Mouse (Mus musculus): ENCODE results near the gene Gsap.
"Not testable (repeated sequence)": the region's sequence is repeated elsewhere in the genome, so short reads cannot be mapped to it uniquely, and the experiment has no call there.

The Gsap gene

DNA sequence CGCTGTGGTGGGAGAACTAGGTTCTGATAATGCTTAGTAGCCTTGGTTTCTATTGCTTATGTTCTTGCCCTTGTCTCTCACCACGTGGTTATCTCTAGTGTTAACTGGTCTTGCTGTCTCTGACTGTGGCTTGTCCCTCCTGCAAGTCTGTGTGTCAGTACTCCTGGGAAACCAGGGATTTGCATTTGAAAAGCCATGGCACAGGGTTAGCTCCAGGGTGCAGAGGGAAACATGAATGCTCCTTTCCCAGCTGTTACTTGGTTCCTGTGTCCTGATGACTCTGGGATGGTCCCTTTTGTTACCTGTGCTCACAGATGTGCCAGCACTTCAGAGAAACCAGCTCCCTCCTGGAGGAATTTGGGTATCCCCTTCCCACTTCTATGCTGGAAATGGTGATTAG lies 3.0 kb upstream of the Gsap start:
- DNase-seq = not testable (repeated sequence)

DNA sequence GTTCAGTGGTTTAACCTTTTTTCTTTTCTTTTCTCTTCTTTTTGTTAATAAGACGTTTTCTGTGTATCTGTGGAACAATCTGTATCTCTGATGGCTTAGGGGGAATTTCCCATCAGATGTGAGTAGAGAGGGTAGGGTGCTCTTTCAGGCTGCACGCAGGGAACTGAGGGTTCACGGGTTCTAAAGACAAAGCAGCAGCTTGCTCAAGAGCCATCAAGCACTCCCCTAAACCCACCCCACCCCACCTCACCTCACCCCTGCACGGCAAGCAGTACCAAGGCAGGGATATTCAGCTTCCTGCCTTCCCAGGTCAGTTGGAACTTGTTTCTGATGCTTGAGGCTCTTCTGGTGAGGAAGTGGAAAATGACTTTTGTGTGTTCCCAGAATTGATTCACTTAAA lies 766 bp downstream of the Gsap start:
- DNase-seq = no peak

DNA sequence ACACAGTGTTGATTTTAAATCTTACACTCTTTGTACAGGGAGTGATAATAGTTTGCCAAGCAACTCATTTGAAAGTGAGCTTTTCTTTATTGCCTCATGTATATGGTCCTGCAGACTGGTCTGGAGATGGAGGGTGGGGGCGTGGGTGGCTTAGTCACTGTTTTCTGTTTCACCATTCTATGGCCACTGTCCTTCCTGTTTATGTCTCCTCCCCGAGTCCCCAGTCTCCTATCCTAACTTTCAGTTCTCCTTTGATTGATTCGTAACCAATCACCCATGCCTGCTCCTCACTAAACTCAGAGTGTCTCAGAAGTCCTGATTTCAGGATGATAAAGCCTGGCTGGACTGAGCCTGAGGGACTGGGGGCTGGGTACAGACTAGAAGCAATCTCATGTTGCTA lies 2.4 kb downstream of the Gsap start:
- DNase-seq = no peak

DNA sequence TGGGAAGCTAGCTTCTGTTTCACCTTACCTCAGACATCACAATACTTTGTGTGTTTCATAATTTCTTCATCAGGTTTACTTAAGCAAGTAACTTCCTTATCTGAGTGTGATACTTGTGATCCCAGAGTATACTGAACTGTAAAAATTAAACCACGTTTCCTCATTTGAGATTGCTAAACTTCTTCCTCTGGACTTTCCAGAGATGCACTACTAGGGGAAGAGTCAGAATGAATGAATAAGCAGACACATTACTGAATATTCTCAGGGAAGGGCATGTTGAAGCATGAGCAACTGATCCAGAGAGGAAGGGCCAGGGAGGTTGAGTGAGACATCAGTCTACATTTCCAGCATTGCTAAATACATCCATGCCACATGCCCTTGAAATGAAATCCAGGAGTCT lies 3.0 kb downstream of the Gsap start:
- no peak for DNase-seq

DNA sequence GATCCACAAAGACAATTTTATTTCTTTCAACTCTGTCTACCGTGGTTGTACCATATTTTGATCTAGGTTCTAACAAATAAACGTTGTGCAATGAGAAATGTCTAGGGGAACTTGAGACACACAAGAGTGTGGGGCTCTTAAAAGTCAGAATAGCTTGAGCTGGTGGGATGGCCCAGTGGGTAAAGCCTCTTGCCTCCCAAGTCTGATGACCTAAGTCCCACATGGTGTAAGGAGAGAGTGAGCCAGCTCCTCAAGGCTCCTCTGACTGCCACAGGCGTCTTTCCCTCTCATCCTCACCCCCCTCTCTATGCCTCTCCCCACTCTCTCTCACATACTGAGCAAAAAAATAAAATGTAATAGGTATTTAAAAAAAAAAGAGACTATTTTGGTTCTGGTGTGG lies 3.4 kb downstream of the Gsap start:
- DNase-seq = no peak

DNA sequence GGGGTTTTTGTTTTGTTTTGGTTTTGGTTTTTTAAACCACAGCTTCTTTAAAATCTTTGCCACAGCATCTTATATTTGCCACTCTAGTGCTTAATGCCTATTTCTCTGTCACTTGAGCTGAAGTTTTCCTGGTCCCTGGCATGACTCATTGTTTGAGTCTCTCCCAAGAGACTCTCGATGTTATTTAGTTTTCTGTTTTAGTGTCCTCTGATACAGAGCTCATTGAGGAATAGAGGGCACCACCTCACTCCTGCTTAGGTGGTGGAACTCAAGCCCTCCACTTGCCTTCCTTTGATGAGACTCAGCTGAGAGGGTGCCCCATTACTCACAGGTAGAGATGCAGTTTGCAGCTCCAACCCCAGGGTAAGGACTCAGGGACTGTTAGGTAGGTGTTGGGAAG lies 17.4 kb downstream of the Gsap start:
- DNase-seq = no peak

DNA sequence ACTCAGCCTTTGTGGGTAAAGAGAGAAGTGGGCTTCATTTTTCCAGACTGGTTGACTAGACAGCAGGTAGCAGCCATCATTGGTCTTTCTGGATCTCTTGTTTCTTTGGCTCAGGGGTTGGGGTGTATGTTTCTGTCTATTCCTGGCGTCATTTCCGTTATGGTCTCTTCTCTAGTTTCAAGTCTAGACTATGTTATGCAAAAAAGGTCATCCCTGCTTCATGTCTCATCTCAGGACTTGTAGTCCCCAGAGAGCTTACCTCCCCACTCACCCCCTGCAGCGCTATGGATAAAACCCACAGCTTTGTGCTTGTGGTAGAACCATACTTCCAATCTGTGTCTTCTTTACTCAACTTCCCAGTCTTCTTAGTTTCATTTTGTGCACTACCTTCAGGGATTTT lies 18.1 kb downstream of the Gsap start:
- no peak for DNase-seq

DNA sequence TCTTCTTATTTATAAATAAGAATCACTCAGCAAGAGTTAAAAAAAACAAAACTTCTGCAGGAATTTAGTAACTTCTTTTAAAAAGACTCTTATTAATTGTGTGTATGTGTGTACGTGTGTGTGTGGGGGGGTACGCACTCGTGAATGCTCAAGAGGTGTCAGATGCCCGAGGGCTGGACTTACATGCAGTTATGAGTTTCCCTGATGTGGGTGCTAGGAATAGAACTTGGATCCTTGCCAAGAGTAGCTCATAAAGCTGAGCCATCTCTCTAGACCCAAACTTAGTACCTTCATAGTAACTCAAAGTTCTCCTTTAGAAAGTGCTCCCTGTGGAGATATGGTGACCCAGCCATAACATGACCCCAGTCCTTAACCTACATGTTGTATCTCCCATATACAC lies 20.0 kb downstream of the Gsap start:
- no peak for DNase-seq

DNA sequence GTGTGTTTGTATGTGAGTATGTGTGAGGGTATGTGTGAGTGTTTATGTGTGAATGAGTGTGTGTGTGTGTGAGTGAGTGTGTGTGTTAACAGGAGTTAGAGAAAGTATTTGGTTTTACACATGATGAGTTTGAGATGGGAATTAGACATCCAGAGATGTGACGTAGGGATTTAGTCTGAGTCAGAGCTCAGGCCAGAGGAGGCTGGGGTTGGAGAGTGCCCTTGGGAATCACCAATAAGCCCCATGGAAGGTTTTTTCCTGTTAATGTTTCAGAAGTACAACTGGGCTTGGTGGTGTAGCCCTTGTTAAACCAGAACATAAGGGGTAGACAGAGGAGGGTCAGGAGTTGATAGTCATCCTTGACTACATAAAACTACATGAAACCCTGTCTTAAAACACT lies 25.4 kb downstream of the Gsap start:
- no peak for DNase-seq

DNA sequence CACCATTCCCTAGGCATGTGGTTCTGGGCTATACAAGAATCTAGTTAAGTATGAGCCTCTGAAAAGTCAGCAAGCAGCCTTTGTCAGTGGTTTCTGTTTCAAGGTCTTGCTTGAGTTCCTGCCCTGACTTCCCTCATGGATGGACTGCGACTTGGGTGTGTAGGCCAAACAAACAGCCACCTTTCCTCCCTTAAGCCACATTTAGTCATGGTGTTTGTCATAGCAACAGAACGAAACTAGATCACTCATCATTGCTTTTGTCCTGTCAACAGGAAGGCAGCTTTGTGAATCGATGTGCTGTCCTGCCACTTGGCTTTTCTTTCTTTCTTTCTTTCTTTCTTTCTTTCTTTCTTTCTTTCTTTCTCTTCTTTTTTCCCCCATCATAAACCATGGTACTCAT lies 26.9 kb downstream of the Gsap start:
- no peak for DNase-seq

DNA sequence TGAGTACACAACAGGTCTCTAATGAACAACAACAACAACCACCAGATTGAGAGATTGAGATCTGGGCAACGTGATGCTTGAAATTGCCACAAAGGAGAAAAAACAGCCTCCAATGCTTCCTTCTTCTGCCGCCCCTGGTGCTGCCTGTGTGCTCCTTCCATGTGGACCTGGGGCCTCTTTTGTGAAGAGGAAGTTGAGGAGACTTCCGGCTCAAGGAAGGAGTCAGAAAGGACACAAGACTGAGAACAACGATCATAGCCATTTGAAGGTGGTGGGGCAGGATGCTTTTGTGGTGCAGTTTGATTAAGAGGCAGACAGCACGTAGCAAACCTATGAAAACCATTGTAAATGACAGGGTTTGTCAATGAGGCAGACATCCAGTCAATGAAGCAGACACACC lies 27.7 kb downstream of the Gsap start:
- no peak for DNase-seq

DNA sequence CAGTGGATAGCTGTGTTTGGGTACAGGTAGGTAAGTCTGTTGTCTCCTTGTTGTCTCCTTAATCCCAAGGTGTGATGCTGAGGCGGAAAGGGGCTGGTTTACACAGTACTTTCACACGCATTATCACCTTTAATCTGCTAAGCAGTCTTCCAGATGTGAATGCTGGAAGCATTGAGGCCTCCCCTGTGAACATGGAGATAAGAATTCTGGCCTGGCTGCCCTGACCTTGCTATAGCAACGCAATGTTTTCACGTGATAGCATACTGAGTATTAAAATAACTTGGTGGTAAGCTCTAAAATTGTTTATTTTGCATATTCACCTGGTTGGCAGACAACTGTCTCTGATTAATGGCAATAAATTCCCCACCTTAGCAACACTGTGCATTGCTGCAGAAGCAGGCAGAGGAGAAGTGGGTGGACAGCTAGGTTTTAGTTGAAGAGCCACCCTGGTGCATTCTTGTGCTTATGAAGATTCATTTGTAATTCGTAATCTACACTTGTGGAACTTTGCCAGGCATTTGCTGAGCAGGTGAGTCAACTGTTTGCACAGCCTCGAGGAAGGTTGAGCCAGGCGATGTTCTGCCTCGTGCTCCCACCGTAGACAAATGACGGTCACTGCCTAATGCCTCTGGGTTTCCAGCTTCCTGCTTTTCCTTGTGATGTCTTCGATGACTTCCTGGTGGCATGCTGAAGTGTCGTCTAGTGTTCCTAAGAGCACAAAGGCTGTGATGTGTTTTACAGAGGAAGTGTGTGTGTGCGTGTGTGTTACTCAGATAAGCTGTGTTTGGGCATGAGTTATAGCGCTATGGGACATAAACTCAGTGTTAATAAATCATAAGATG lies 31.6 kb downstream of the Gsap start:
- DNase-seq = peak; percentile 32

DNA sequence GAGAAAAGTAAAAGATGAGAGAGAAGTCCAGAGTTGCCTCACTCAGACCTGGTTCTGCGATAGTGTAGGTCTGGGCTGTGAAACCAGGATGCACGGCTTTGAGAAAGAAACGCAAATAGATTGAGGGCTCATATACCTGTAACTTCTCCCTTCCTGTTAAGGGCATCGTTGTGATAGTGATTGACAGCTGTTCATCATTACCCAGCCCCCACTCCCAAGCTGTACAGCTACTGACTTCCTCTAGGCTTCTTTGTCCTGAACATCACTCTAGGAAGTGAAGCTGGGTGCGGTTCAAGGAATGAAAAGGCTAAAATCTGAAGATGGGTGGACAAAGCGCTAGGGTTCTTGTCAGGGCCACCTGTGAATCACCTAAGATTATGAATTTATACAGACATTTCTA lies 46.8 kb downstream of the Gsap start:
- no peak for DNase-seq

DNA sequence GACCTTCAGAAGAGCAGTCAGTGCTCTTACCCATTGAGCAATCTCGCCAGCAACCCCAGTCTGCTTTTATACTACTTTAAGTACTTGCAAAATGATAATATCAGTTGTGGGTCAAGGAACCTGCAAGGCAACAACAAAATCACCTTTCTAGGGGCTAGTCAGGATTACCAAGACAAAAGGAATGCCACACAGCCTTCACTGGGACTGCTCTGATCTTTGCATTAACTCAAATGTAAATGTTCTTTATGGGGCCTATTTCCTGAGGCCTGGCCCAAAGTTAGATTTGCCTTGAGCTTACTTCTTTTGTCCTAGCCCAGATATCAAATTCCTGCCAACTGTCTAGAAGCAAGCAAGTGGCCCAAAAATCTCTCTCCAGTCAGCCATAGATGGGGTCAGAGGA lies 58.5 kb downstream of the Gsap start:
- DNase-seq = no peak

DNA sequence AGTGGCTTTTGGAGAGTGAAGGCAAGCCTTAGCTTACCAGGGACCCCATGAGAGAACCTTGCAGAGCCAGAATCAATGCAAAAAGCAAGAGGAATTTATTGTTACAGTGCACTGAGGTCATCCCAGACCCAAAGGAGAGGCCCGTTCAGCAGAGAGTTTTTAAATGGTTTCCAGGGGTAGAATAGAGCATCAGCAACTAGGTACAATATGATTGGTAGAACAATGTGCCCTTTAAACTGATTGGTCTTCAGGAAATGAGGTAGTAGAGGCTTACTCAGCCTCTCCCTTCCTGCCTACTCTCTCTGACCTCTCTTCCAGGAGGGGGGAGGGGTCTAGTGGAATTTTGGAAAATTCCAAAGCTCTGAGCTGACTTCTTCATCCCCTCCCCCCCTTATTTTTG lies 59.2 kb downstream of the Gsap start:
- DNase-seq = no peak

DNA sequence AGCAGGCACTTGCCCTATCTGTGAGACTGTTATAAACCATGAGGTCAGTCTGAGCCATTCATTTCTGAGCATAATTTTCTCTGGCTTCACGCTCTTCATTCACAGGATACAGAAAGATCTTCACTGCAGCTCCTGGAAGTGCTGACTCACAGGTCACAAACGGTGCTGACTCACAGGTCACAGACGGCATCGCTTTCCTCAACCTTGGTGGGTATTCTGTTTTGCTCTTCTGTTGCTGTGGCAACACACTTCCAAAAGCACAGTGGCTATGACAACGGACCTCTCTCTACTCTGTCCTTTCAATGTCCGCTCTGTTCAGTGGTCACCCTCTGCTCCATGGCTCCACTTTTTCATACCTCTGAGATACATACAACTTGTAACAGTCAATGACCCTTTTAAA lies 60.7 kb downstream of the Gsap start:
- DNase-seq = no peak

DNA sequence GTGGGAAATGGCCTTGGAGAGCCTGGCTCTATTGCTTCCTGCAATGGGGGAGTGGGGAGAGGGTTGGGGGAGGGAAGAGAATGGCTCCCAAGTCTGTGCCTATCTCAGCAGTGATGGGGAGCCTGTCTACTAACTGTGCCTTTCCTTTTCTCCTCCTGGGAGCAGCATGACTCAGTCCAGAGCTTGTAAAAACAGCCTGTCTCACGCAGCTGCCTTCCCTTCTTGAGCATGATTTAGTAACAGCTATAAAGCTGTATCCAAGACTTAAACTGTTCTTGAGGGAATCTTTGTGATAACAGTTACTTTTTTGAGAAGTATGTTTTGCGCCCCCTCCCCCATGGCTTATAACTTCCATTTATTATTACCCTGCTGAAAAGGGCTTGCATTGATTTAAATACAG lies 61.9 kb downstream of the Gsap start:
- DNase-seq = no peak

DNA sequence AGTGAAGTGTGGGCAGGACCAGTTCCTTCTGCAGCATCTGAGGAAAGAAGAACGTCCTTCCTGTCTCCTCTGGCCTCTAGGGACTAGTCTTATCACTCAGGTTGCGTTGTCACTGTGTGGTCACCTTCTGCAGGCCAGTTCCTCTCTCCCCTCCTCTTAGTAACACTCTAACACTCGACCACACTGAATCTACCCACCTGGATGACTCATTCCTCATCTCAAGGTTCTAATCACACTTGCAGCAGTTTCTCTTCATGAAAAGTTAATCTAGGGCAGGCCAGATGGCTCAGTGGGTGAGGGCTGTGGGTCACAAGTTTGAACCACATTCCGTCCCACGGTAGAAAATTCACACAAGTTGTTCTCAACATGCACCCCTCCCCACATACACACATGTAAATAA lies 62.8 kb downstream of the Gsap start:
- DNase-seq = no peak

DNA sequence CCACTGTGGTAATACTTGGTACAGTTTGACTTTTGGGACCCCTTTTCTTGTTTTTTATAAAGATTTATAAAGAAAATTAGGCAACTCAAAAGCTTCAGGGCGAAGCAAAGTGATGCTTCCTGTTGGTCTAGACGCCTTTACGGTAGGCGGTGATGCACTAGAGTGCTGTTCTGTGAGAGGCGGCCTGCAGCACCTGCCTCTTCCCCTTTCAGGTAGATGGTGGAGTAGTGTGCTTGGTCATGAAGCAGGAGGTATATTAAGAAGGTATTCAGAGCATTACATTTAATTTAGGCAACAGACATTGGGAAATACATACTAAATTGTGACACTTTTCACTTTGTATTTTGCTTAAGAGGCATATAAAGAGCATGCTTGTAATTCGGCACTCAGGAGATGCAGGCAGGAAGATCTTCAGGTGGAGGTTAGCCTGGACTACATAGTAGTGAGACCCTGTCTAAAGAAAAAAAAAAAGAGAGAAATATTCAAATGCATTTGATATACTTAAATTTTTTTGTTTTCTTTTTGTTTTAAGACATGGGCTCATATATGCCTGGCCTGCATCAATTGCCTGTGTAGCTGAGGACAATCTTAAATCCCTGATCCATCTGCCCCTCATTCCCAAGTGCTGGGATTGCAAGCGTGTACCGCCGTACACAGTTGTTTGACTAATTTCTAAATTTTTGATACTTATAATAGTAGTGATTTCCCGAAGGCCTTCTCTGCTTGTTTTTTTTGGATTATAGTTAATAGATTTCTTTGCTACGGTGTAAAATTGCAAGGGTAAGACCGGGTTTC lies 68.9 kb downstream of the Gsap start:
- no peak for DNase-seq

DNA sequence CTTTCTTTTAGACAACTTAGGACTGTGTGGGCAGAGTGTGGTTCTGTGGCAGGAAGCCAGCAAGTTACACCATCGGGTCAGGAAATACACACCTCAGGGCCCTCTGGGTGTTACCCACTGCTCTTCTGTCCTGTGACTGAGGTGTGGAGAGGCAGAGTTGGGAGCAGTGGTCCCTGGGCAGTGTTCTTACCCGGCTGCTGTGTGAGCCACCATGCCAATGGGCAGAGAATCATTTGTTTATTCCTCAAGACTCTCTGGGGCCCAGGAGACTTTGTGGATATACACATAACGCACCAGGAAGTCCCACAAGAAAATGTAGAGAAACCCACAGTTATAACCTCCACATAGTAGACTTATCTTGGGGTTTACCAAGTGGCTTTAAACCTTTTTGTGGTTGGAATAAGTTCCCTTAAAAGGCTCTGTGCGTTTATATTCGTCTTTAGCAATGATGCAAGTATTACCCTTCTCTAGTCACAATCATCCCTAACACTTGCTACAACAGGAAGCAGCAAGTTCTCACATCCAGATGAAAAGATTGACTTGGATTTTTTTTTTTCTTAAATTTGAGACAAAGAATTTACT lies 69.6 kb downstream of the Gsap start:
- DNase-seq = peak; percentile 47

DNA sequence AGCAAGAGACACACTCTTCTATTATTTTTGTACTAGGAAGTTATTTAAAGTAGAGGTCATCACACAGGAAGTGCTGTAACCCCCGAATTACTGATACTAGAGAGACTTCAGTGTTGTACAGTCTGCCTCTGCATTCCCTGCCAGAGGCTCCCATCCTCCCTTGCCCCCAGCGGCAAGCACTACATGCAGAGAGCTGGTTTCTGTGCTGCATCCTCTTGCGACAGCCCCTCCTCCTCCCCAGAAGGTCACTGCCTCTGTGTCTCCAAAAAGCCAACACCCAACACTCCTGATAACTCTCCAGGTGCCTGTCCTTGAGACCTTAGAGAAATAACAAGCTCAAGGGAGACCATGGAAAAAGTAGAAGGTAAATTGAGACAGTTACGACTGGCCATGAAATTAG lies 71.1 kb downstream of the Gsap start:
- DNase-seq = no peak

DNA sequence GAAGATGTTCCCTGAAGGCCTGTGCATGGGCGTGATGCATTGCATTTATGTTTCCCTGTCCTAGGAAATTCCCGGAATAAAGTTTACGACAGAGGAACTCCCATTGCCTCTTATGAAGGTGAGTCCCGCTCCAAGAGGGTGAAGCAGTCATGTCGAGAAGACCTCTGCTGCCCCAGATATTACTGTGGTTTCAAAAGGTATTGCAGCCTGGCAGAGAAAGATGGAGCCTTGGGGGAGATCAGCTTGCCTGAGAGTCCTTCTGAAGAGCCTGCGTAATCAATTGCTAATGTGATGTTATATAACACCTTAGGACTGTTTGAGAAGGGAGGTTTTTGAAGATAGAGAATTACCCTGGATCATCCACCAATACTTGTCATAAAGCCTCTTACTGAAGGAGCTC lies 71.8 kb downstream of the Gsap start:
- DNase-seq = no peak

DNA sequence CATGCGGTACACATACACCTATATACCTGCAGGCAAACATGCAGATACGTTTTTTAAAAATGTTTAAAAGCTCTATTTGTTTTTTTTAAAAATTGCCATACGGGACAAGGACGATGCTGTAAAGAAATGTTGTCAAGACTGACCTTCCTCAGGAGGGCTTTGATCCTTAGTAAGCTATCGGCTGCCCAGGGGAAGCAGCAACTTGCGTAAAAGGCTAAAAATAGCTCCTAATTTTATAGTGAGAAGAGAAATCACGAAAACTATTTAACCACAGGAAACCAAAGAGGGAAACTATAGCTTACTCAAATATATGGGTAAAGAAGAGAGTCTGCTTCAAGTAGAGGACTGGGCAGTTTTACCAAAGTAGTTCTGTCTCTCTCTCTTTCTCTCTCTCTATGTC lies 74.7 kb downstream of the Gsap start:
- no peak for DNase-seq

DNA sequence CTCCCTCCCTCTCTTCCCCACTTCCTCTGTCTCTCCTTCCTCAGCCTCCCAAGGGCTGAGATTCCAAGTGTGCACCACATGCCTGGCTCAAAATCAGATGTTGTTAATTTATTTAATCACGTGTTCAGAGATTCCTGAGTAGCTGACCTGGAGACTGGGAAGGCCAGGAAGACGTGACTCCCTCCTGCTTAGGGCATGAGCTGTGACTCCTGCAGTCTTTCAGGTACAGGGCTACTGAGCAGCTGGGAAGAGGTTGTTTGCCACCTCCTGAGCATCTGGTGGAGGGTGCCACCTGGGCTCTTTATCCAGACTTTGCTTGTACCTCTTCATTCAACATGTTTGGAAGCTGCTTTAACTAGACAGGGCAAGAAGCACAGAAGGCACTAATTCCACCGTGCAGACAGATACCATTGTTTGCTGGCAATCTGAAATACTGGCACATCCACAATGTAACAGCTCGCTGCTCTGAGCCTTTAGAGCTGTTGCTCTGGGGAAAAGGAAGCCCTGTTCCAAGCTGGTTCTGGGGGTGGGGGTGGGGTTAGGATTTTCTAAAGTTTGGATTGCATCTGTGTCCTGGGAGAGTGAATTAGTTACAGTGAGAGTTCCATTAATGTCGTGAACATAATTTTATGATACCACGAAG lies 75.3 kb downstream of the Gsap start:
- DNase-seq = no peak

All from lung, postnatal 14 days (tissue).